Mouse (Mus musculus): ENCODE measurements around the gene Rem2.

The Rem2 gene

DNA sequence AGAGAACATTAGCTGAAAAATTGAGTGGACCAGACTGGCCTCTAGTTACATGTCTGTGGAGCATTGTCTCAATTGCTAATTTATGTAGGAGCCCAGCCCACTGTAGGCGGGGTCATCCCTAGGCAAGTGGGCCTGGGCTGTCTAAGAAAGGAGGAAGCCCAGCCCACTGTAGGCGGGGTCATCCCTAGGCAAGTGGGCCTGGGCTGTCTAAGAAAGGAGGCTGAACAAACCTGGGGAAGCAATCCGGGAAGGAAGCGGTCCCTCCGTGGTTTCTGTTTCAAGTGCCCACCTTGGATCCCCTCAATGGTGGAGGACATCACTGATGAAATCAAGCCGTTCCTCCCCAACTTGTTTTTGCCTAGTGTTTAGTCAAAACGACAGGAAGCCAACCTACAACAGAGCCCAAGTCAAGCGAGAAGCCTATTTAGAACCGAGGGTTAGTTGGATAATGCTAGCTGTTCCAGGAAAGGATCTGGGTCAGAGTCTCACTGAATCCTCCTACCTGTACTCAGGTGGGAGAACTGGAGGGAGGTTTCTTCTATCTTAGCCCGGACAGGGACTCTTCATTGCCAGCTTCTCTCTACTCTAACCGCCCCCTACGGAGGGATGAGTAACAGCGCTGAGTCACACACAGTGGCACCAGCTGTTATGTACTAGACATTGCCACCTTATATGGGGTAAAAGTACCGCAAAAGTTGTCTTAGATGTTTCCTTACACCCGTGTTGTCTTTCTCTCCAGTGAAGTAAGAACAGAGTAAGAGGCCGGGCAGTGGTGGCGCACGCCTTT is 16.6 kb downstream of the Rem2 start:
- no peak for DNase-seq (ENCODE audit: low spot score)

GRCm38 (mm10) chr14:54493236-54493635 is 17.3 kb downstream of the Rem2 start:
- no peak for DNase-seq (ENCODE audit: low spot score)

DNA sequence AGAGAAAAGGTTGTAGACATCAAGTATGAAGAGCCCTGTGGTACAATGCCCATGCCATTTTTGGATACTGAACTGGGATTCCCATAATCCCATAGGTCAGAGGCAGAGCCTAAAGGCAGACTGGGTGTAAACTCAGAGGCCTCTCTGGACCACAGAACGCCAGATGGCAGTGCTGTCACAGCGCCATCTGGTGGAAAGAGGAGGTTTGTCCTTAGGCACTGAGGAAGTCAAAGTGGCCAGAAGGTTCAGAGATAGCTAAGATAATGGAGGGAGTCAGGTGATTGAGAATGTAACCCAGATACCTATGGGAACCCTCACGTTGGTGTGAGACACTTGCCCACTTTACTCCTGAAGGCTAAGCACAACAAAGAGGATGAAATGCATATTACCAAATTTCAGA is 18.3 kb downstream of the Rem2 start:
- no peak for DNase-seq (ENCODE audit: low spot score)

- DNase-seq (ENCODE audit: low spot score) = no peak
These were observed 20.8 kb downstream of the Rem2 start for GRCm38 (mm10) chr14:54496706-54497105.

- no peak for DNase-seq (ENCODE audit: low spot score)
These were observed 23.4 kb downstream of the Rem2 start for GRCm38 (mm10) chr14:54499330-54499729.

- DNase-seq (ENCODE audit: low spot score) = no peak
These were observed 25.5 kb downstream of the Rem2 start for GRCm38 (mm10) chr14:54501365-54501764.

DNA sequence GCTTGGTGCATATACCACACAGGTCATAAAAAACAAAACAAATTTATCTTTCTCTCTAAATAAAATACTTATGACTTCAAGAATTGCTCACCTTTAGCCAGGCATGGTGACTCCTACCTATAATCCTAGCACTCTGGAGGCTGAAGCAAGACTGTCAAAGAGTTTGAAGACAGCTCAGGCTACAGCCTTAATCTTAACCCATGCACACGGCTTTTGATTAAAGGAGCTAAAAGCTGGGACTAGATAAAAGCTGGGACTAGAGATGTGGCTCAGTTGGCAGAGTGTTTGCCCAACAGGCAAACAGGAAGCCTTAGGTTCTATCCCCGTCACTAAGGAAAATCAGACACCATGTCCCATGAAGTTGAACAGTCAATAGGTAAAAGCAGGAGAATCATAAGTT is 27.2 kb downstream of the Rem2 start:
- DNase-seq (ENCODE audit: low spot score) = no peak

DNA sequence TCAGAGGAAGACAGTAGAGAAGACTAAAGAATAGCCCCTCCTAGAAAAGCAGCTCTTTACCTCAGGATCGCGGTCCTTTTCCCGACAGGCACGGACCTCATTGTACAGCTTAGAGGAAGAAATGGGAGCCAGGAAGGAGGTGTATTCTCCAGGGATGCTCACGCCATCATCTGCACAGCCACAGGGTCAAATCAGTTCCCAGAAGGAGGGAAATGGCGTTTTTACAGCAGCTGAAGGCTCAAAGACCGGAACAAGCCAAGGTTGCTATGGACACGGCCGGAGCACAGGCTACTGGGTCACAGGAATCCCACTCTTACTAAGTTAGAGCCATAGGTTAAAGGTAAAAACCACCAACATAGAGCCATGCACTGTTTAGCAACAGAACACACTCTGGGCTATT is 33.9 kb downstream of the Rem2 start:
- no peak for DNase-seq (ENCODE audit: low spot score)

DNA sequence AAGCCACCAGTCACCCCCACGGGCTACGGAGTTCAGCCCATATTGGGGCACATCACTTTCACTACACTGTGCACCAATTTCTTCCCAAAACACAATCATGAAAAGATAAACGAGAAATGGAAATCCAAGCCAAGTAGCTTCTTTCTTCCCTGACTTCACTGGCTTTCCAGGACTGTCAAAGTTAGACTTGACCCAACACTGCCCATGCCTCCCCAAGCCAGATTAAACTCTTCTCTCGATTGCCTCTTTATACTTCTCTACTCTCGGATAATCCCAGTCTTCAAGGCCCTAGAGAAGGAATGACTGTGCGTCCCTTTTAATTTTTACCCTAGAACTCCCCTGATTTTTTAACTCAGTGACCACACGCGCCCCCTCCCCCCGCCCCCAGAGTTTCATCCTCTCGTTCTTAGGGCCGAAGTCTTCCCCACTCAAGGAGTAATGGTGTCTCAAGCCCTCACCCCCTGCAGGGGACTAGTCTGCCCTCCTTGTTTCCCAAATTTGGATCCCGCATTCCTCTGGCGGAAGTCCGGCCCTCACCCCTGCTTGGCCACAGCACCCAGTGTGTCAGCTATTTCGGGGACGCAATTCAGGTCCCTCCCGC is 40.9 kb downstream of the Rem2 start:
- no peak for DNase-seq (ENCODE audit: low spot score)

GRCm38 (mm10) chr14:54523600-54523999 is 47.7 kb downstream of the Rem2 start:
- no peak for DNase-seq (ENCODE audit: low spot score)

DNA sequence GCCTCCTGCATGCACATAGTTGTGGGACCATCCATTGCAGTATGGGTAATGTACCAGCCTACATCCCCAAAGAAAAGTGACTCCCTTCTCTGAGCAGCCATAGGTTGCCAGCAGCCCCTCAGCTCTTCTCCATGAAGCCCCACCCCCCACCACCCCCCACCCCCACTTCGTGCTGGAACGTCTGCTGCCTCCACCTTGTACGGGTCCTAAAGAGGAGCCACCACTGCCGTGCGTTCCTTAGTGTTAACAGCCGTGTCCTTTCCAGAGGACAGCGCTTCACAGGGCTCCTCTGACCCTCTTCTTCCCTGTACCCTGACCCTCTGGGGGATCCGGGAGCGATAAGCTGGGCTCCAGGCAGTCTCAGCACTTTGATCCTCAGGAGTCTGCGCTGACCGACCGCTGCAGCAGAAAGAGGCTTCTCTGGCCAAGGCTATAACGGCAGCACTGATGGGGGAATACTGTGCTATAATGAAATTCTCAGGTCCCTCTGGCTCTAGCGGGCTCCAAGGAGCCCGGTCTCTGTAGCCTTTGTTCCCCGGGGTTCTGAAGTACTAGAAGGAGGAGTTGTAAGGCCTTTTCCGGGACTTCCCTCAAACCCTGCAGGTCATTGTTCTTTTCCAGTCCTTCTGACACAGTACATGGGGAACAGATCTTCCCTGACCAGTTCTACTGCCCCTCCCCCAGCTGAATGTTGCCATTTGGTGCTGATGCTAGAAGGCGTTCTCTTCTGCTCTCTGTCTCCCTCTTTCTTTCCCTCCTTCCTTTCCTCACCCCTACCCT is 51.5 kb downstream of the Rem2 start:
- DNase-seq (ENCODE audit: low spot score) = no peak

GRCm38 (mm10) chr14:54528007-54528393 is 52.1 kb downstream of the Rem2 start:
- DNase-seq (ENCODE audit: low spot score) = no peak

- peak; percentile 72 for DNase-seq (ENCODE audit: low spot score)
These were observed 52.7 kb downstream of the Rem2 start for GRCm38 (mm10) chr14:54528446-54529111.

Data from ovary, postnatal 10 days (tissue).